Mouse (Mus musculus) kidney, postnatal 14 days (tissue): Measurements from ENCODE around the gene Fstl1.
A peak's percentile ranks its signal among the peaks of the same experiment; 100 is the strongest.

ENCODE experiments used
- DNase-seq: peaks from one replicate; pipeline ENCODE4 v3.0.0; 2022; ENCODE audit warnings: mixed read lengths

Gene Fstl1

GRCm38 (mm10) chr16:37788367-37789014 lies 11.8 kb downstream of the Fstl1 start:
- peak; percentile 88 for DNase-seq

DNA sequence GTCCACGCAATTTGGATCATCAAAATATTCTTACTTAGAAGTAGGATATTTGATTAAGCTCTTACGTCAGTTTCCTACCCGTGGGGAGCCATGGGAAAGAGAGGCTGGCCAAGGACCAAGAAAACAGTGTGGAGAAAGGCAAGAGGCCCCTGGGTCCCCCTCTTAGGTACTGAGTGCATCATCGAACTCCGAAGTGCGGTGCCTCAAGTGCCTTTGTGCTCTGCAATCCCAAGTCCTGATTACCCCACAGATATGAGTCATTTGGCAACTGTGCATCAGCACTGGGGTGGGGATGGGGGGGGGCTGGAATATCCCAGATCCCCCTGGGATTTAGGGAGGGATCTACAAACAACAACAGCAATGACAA lies 12.3 kb downstream of the Fstl1 start:
- no peak for DNase-seq

GRCm38 (mm10) chr16:37789394-37789920 lies 12.8 kb downstream of the Fstl1 start:
- DNase-seq, result no peak

DNA sequence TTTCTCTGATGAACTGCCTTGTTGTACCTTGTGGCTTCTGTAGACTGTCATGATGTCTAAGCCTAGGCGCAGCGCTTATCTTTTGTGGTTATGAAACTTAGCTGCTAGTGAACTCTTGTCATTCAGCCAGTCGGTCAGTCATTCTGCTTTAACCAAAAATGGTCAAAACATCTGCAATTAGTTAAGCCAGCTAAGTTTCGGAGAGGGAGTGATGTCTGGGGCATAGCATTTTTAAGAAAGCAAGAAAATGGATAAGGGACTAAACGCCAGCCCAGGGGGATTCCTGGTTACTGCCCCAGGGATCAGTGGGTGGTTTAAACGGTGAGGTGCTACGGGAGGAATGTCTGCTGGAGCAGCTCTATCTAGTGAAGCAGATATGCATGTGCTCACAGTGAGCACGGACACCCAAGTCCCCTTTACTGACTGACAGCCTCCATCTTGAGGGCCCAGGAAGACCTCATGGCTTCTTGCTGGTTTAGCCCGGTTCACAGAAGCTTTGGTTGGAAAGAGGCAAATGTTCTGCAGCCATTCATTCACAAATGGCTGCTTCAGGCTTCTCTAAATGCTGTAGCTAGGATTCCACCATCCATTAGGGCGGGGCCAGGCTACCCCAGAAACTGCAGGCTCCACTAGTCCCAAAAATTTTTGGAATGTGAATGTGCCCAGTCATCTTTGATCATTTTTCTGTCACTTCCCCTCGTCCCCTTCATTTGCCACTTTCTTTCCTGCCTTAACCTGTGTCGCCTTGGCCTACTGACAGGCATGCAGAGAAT lies 13.5 kb downstream of the Fstl1 start:
- DNase-seq, result peak; percentile 48

DNA sequence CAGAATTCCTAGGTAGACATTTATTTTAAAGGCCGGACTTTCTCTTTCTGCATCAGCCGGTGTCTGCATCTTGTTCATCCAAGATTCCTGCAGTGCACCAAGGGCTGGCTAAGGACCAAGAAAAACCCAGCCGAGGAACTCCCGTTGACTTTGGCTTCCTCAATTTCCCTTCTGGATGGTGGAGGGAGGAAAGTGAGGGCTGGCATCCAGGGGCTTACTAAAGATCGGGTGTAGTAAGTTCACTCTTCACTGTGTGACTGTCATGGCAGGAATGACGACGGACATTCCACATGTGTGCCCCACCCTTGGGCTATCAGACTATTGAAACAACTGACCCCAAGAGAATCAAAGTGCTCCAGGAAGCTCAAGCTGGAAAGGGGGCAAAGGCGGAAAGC lies 14.1 kb downstream of the Fstl1 start:
- DNase-seq, result peak; percentile 67

DNA sequence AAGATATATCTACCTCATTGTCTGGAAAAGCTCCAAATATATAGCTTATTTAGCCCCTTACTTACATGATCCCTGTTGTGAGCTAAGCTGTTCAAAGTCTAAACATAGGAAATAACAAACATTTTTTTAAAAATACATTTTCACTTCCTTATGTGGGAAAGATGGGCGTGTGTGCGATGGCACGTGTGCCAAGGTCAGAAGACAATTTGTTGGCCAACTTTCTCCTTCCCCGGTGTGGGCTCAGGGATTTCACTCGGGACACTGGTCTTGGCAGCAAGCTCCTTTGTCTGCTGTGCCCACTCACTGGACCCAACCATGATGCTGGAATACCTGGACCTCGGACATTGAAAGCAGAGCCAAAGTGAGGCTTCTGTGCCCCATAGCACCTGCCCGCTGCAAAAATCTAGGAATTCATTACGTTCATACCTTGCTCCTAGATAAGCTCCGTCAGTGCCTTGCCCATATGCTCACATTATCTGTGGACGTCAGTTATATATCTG lies 19.0 kb downstream of the Fstl1 start:
- DNase-seq, result no peak

DNA sequence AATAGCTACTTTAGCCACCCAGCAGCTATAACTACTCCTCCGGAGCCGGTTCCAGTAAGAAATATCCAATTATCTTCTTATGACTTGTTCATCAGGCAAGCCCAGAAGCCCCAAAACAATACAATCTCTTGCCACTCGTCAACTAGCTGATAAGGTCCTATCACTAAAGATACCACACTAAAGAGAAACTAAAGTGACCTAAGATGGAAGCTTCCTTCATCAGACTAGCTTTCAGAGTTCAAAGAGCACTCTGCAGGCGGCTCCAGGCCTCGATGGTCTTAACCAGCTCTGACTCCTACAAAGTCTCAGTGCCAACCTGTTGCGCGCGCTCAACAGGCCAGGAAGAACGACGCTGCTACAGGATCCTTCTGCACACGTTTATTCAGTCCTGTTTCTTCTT lies 19.6 kb downstream of the Fstl1 start:
- DNase-seq, result no peak

DNA sequence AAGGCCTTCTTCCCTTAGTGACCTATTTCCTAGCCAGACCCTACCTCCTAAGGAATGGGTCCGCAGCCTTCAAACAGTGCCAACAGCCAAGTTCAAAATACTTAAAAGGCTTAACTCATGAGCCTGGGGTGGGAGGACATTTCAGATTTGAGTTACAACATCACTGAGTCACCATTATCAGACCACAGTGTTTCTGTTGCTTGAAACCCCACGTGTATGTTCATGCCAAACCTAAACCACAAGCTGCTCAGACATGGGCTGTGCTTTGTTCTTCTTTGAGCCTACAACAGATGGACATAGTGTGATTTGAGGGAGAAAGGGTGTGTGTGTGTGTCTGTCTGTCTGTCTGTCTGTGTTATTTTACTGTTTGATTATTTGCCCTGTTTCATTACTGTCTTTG lies 24.4 kb downstream of the Fstl1 start:
- no peak for DNase-seq

GRCm38 (mm10) chr16:37802686-37803295 lies 26.1 kb downstream of the Fstl1 start:
- DNase-seq, result no peak

GRCm38 (mm10) chr16:37803387-37803950 lies 26.8 kb downstream of the Fstl1 start:
- no peak for DNase-seq

DNA sequence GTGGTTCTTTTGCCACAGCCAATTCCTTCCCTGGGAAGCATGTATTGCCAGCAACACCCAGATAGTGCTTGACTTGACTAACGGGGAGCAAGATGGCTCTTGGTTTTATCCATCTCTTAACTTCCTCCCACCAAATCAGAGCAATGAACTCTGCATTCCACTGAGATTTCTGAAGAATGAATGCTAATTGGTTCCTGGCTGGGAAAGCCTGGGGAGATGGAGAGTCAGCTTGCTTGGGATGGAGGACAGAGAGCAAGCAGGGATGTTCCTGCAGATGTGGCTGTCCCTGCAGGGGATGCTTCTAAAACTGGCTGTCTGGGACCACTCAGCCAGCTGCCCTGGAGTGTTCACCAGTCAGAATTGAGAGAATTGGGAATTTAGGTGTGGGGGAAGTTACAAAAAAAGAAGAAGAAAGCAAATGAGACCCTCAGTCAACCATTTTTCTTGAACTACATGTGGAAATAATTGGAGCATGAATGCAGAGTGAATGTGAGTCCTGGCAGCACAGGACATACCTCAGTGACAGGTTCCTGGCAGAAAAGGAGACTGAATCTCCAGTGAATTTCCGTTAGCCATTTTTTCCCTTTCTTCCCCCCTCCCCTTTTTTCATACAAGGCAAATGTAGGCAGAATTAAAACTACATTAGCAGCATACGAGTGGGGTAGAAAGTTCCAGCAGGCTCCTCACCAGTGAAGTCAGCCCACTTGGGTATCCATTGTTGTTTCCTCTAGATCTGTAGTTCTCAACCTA lies 29.2 kb downstream of the Fstl1 start:
- no peak for DNase-seq

DNA sequence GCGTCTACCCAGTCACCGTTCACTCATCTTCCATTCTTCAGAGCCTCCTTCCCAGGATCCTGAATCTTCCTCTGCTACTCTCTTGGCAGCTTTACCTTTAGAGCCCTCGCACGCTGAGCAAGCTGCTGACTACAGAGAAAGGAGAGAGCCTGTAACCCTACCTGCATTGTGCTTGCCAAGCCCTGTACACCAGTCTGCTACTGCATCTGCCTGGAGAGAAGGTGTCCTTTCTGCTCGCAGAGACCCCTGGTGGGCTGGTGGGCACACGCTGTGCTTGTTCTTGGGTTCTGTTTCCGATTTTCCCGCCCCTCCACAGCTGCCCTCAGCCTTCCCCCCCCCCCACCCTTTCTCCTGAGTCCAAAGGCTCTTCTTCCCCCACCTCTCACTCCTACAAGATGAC lies 30.6 kb downstream of the Fstl1 start:
- no peak for DNase-seq

GRCm38 (mm10) chr16:37808866-37809622 lies 32.4 kb downstream of the Fstl1 start:
- peak; percentile 61 for DNase-seq

DNA sequence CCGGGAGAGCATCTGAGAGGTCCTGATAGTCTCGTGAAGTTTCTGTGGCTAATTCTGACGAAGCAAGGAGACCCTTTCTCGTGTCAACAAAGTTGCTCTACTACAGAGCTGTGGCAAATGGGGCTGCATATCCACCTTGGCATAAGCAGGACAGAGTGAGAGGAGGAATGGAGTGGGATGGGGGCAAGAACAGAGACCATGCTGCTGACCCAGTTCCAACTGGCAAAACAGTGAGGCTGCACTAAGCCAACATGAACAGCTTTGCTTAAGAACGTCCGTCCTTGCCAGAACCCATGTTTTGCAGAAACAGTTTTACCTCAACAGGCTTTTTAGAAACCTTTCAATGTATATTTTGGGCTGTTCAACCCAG lies 32.9 kb downstream of the Fstl1 start:
- DNase-seq, result no peak

GRCm38 (mm10) chr16:37811874-37812273 lies 35.2 kb downstream of the Fstl1 start:
- no peak for DNase-seq

GRCm38 (mm10) chr16:37812474-37812886 lies 35.8 kb downstream of the Fstl1 start:
- DNase-seq, result peak; percentile 71

GRCm38 (mm10) chr16:37813691-37814382 lies 37.2 kb downstream of the Fstl1 start:
- DNase-seq, result no peak

DNA sequence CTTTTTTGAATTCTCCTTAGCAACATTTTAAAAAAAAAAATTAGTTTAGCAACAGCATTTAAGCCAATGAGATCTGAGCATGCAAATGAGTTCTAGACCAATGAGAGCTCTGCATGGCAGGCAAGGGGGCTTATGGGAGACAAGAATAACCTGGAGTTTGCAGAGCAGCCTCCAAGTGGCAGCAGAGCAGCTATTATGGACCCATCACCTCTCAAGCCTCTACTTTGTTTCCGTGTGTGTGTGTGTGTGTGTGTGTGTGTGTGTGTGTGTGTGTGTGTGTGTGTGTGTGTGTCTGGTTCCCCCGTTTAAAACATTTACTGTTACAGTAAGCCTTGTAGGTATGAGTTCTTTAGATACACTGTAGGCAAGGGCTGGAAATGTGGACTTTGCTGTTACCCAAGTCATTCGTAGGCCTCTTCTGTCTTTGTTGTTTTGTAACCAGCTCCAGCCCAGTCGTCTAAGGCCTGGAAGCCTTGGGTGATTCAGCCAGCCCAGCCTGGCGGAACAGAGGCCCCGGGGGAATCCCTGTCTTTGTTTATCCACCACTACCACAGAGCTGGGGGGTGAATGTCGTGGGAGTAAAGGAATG lies 37.8 kb downstream of the Fstl1 start:
- peak; percentile 91 for DNase-seq

GRCm38 (mm10) chr16:37817986-37818385 lies 41.3 kb downstream of the Fstl1 start:
- no peak for DNase-seq

DNA sequence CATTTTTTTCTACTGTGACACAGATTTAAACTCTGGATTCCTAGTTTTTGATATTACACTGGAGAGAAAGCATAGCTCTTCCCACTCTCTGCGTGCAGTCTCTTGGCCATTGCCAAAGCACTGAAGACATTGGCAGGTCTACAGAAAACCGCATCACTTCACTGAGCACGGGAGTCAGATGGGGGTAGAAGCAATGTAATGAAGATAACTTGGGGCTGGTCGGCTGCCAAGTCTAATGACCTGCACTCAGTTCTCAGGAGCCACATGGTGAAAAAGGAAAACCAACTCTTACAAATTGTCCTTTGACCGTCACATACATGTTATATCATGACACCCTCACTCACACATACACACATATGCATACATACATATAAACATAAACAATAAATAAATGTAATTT lies 47.3 kb downstream of the Fstl1 start:
- DNase-seq, result peak; percentile 67
